Mouse (Mus musculus): ENCODE data around the gene Osbpl7. TPM values are rescaled to one million over a fixed set of nuclear protein-coding genes. Genes with fewer than 3 reads are reported as not detected.

Osbpl7 gene
- total and polyA plus RNA-seq, 3 experiments = 7.4 to 24.4 (median 17.6) TPM

DNA sequence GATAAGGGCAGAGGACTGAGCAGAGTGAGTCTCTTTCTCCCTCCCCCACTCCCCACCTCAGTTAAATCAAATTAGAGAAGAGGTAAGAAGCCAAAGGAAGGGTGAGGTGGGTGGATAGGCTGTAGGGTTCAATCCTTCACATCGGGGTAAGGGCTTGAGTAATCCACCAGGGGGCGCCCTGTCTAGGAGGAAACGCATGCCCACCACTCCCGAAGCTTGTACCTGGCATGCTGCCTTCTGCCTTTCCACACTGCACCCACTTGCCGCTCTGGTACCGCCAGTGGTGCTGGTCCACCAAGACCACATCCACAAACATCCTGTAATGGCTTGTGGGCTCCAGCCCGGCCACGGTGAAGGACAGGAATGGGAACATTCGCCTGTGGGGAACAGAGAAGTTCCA is 51.3 kb downstream of the Osbpl7 start:
- no peak overlapping the region for H3K9ac ChIP-seq (ENCODE audit: insufficient read depth, low read depth)
- dilution Hi-C loops (cut with MboI; ENCODE audit: extremely low pct_ligation_motif_present, extremely low pct_unique_long_range_greater_than_20kb, low sequenced_read_pairs) = no loop called here
- no peak overlapping the region for H3K27ac ChIP-seq (ENCODE audit: insufficient read depth, low read depth)
- H3K4me1 ChIP-seq (ENCODE audit: control insufficient read depth in 1 of 2, insufficient read depth in 2 of 2) = peaks cover 4 to 6% of the 10 kb centered on the region in 2 experiments
- H3K27me3 ChIP-seq (replicated peaks) = peaks cover 35% of the 10 kb centered on the region
- TF ChIP-seq RAD21 (IDR thresholded peaks at IDR 0.05; ENCODE audit: low read depth, low read length) (peak; percentile 92), TBP (conservative IDR thresholded peaks at IDR 0.05; ENCODE audit: low read depth, low read length) (no peak), SMC3 (IDR thresholded peaks at IDR 0.05; ENCODE audit: low read depth, low read length) (peak; percentile 100), TCF12 (IDR thresholded peaks at IDR 0.05; ENCODE audit: low read depth, low read length) (0 out of 2 replicates have a peak, but pooled peaks have one; percentile 26), HCFC1 (IDR thresholded peaks at IDR 0.05; ENCODE audit: low read depth, low read length) (0 out of 2 replicates have a peak, but pooled peaks have one; percentile 23), MAFK (IDR thresholded peaks at IDR 0.05; ENCODE audit: insufficient replicate concordance, low read length) (no peak), MEF2A (IDR thresholded peaks at IDR 0.05; ENCODE audit: borderline replicate concordance, low read depth, low read length) (0 out of 2 replicates have a peak, but pooled peaks have one; percentile 53), MAX (IDR thresholded peaks at IDR 0.05; ENCODE audit: low read length) (peak; percentile 90), IRF4 (IDR thresholded peaks at IDR 0.05; ENCODE audit: low read depth, low read length) (peak; percentile 64; the same call in 1 of the 2 replicates), SIN3A (IDR thresholded peaks at IDR 0.05; ENCODE audit: low read length) (peak; percentile 59; the same call in 1 of the 2 replicates), NELFE (IDR thresholded peaks at IDR 0.05; ENCODE audit: low read depth, low read length) (peak; percentile 67; the same call in 1 of the 2 replicates), POLR2A (IDR thresholded peaks at IDR 0.05; ENCODE audit: low read depth, low read length) (no peak), ZC3H11A (IDR thresholded peaks at IDR 0.05; ENCODE audit: low read depth, low read length) (peak; percentile 95), ELF1 (IDR thresholded peaks at IDR 0.05; ENCODE audit: low read depth, low read length) (0 out of 2 replicates have a peak, but pooled peaks have one; percentile 19), CTCF (conservative IDR thresholded peaks at IDR 0.05 in 1 of 2, IDR thresholded peaks at IDR 0.05 in 1 of 2; ENCODE audit: low read depth in 2 of 2, low read length in 2 of 2) (peak; percentile 86 to 98), NRF1 (IDR thresholded peaks at IDR 0.05; ENCODE audit: low read depth, low read length) (peak; percentile 50), USF1 (IDR thresholded peaks at IDR 0.05; ENCODE audit: low read depth, low read length) (no peak), CHD2 (IDR thresholded peaks at IDR 0.05; ENCODE audit: low read length) (peak; percentile 45), MXI1 (IDR thresholded peaks at IDR 0.05; ENCODE audit: low read depth, low read length) (peak; percentile 66), MYC (IDR thresholded peaks at IDR 0.05; ENCODE audit: low read depth, low read length) (peak; percentile 88), E2F4 (IDR thresholded peaks at IDR 0.05; ENCODE audit: insufficient replicate concordance, low read depth, low read length) (no peak), EP300 (IDR thresholded peaks at IDR 0.05; ENCODE audit: low read length) (0 out of 2 replicates have a peak, but pooled peaks have one; percentile 8), BHLHE40 (IDR thresholded peaks at IDR 0.05; ENCODE audit: low read depth, low read length) (peak; percentile 41; the same call in 1 of the 2 replicates), RCOR1 (conservative IDR thresholded peaks at IDR 0.05; ENCODE audit: low read depth, low read length) (0 out of 2 replicates have a peak, but pooled peaks have one; percentile 52)
- no peaks in the 10 kb centered on the region for H3K9me3 ChIP-seq (replicated peaks; ENCODE audit: low read length)
- no peak overlapping the region for H3K4me3 ChIP-seq (replicated peaks in 1 of 3; ENCODE audit: low read depth in 2 of 3, low read length in 2 of 3, poor library complexity in 1 of 3)
- in situ Hi-C loops (cut with MboI; ENCODE audit: low pct_ligation_motif_present, low pct_unique_long_range_greater_than_20kb, low sequenced_read_pairs) = no loop called here
- H3K4me2 ChIP-seq (ENCODE audit: insufficient read depth, low read depth, poor library complexity, severe bottlenecking) = no peak overlapping the region
- H3K79me2 ChIP-seq (replicated peaks; ENCODE audit: control insufficient read depth, extremely low read depth, insufficient read depth, poor library complexity, severe bottlenecking) = no peaks in the 10 kb centered on the region
- H3K36me3 ChIP-seq (replicated peaks in 1 of 2; ENCODE audit: control insufficient read depth in 1 of 2, insufficient read depth in 1 of 2, low read length in 1 of 2) = no peaks in the 10 kb centered on the region
- peak; percentile 84 for DNase-seq (ENCODE audit: extremely low read depth)

Data from CH12.LX (cell line).